Comparison of ENCODE assay signal across 13 mouse cellular contexts in genomic region chr9:97527276-97527675, GRCm38 (mm10).
DNase-seq lines count a peak whose midpoint lies in the region.
"Had no signal": no experiment of that assay in that cellular context is flagged by ENCODE, and none has a peak within 500 bp of the region (broad histone marks: within the 10 kb centered on the region; RNA-seq: fewer than 3 reads in every experiment).

No protein-coding gene starts in this region.

- intact Hi-C loops in heart, postnatal 14 days (cut with DNase I): no loop called here

- DNase-seq in adrenal gland, adult 2 months: peak; percentile 70
- DNase-seq in adrenal gland, adult 18-20 months (ENCODE audit: low spot score in 2 of 2): no peak
- peak; percentile 87 for DNase-seq in heart, adult 11 months
- no peak for DNase-seq in heart, postnatal 14 days
- peak; percentile 3 for DNase-seq in kidney, adult 18-20 months
- no peak for DNase-seq in kidney, postnatal 10 days
- DNase-seq in cerebellum, postnatal 14 days: peak; percentile 37 to 63
- no peak for DNase-seq in embryo, embryonic 11 days
- DNase-seq: layer of hippocampus, adult 9-11 months; lung, adult 18-20 months; lung, postnatal 36 days; right cerebral cortex, postnatal 14 days; thymus, postnatal 25 days had no signal

Comparison
In these comparisons a context has a peak if more than half of its experiments do, and no peak if none do; other contexts are left out.
1. DNase-seq: peak in adrenal gland, adult 2 months (single experiment), heart, adult 11 months (single experiment), kidney, adult 18-20 months (single experiment) and cerebellum, postnatal 14 days (2 of 2); none in adrenal gland, adult 18-20 months (0 of 2), heart, postnatal 14 days (0 of 2), kidney, postnatal 10 days (single experiment) and embryo, embryonic 11 days (single experiment).